Mouse (Mus musculus) forebrain, embryonic 11.5 days (tissue): Measurements from ENCODE around the gene Chat. TPM values are rescaled to one million over a fixed set of nuclear protein-coding genes. Genes with fewer than 3 reads are reported as not detected.

ENCODE experiments used
- ATAC-seq: fragments of 200-750 bp; cut with Nextera tagmentation; replicated peaks from 2 replicates; pipeline ENCODE4 v1.8.0; 2017; ENCODE audit warnings: moderate TSS enrichment; ENCODE audit not compliant: low FRiP score
- DNase-seq: peaks from one replicate; pipeline ENCODE4 v3.0.0-alpha.2; 2017; ENCODE audit warnings: low spot score
- H3K27ac ChIP-seq: fragments of 300-500 bp; sonication (generic); 2 replicates; pipeline ENCODE4 v1.5.1; 2014; ENCODE audit warnings: low read depth, low read length
- H3K27me3 ChIP-seq: fragments of 300-500 bp; sonication (generic); 2 replicates; pipeline ENCODE4 v1.6.1; 2014; ENCODE audit warnings: mild to moderate bottlenecking, low read length, mixed read lengths; ENCODE audit not compliant: control insufficient read depth, insufficient read depth
- H3K36me3 ChIP-seq: fragments of 300-500 bp; sonication (generic); 2 replicates; pipeline ENCODE4 v1.6.1; 2014; ENCODE audit warnings: mild to moderate bottlenecking, low read length, moderate library complexity, mixed read lengths; ENCODE audit not compliant: control insufficient read depth, insufficient read depth
- H3K4me1 ChIP-seq: fragments of 300-500 bp; sonication (generic); replicated peaks from 2 replicates; pipeline ENCODE4 v1.6.1; 2014; ENCODE audit warnings: low read length, mixed read lengths; ENCODE audit not compliant: control insufficient read depth, insufficient read depth
- H3K4me2 ChIP-seq: fragments of 300-500 bp; sonication (generic); 2 replicates; pipeline ENCODE4 v1.6.1; 2014; ENCODE audit warnings: low read depth, mild to moderate bottlenecking, low read length, moderate library complexity, mixed read lengths; ENCODE audit not compliant: severe bottlenecking
- H3K4me3 ChIP-seq: fragments of 300-500 bp; sonication (generic); 2 replicates; pipeline ENCODE4 v1.5.1; 2014; ENCODE audit warnings: low read depth, low read length
- H3K9ac ChIP-seq: fragments of 300-500 bp; sonication (generic); 2 replicates; pipeline ENCODE4 v1.6.1; 2014; ENCODE audit warnings: low read length
- H3K9me3 ChIP-seq: fragments of 300-500 bp; sonication (generic); 2 replicates; pipeline ENCODE4 v1.6.1; 2016; ENCODE audit warnings: low read length, mixed read lengths; ENCODE audit not compliant: control insufficient read depth
- WGBS: fragments of 180-500 bp; shearing (Covaris S2); extraction: QIAGEN DNeasy Blood & Tissue Kit; methylation state at CpG from one replicate; pipeline ENCODE4 v1.1.7; 2014; 5-methylcytosine and 5-hydroxymethylcytosine counted together
- polyA plus RNA-seq: library from polyadenylated mRNA; unstranded; fragments of >200 nt; fragmentation: Nextera tagmentation; extraction: Ambion mirVana; gene quantifications from 2 replicates; pipeline ENCODE4 v1.2.1, GENCODE M21; 2014

The Chat gene
- polyA plus RNA-seq = not detected in 2 replicates

GRCm38 (mm10) chr14:32465889-32466288 lies at the start of gene Chat:
Chat (minus strand) TSS chr14:32465989.
- H3K9ac ChIP-seq = no peak within 1 kb of the TSS
- H3K36me3 ChIP-seq = no peaks in the 10 kb centered on the region
- peaks cover 12% of the 10 kb centered on the region for H3K4me1 ChIP-seq
- H3K27ac ChIP-seq = no peak within 1 kb of the TSS
- no peak for ATAC-seq
- H3K4me3 ChIP-seq = peak within 1 kb of the TSS; percentile 32
- WGBS = 14% methylated on average over 13 of the region's 13 CpGs
- DNase-seq = no peak
- H3K9me3 ChIP-seq = no peaks in the 10 kb centered on the region
- peak within 1 kb of the TSS; percentile 57 for H3K4me2 ChIP-seq
- peaks cover 64% of the 10 kb centered on the region for H3K27me3 ChIP-seq

- WGBS = under 1% methylated on average over 62 of the region's 62 CpGs
- H3K4me1 ChIP-seq = peaks cover 6% of the 10 kb centered on the region
- peak within 1 kb of the TSS; percentile 67 for H3K9ac ChIP-seq
- peak; percentile 97 for DNase-seq
- no peaks in the 10 kb centered on the region; the same call in 1 of the 2 replicates for H3K36me3 ChIP-seq
- ATAC-seq = peak; percentile 96
- H3K9me3 ChIP-seq = no peaks in the 10 kb centered on the region
- H3K27ac ChIP-seq = no peak within 1 kb of the TSS
- H3K4me3 ChIP-seq = peak within 1 kb of the TSS; percentile 74
- peak within 1 kb of the TSS; percentile 89 for H3K4me2 ChIP-seq
- no peaks in the 10 kb centered on the region for H3K27me3 ChIP-seq
These were observed 47.7 kb upstream of the Chat start, which contains the start of gene Ercc6 for GRCm38 (mm10) chr14:32513336-32514032. Ercc6 (plus strand) TSS chr14:32513521.

GRCm38 (mm10) chr14:32512912-32513311 lies 47.1 kb upstream of the Chat start:
- H3K27ac ChIP-seq = no peak overlapping the region

GRCm38 (mm10) chr14:32509443-32509961 lies 43.7 kb upstream of the Chat start:
- H3K4me2 ChIP-seq = no peak overlapping the region
- H3K4me1 ChIP-seq = peaks cover 6% of the 10 kb centered on the region
- no peak overlapping the region for H3K27ac ChIP-seq
- H3K4me3 ChIP-seq = no peak overlapping the region
- no peak overlapping the region for H3K9ac ChIP-seq
- H3K36me3 ChIP-seq = no peaks in the 10 kb centered on the region
- WGBS = 90% methylated on average over 6 of the region's 6 CpGs
- no peaks in the 10 kb centered on the region for H3K27me3 ChIP-seq
- no peaks in the 10 kb centered on the region for H3K9me3 ChIP-seq
- ATAC-seq (no peak), DNase-seq (no peak)

More at GRCm38 (mm10) chr14:32512912-32513311, 47.1 kb upstream of the Chat start:
- no peaks in the 10 kb centered on the region; the same call in 1 of the 2 replicates for H3K36me3 ChIP-seq
- ATAC-seq = peak; percentile 53
- H3K4me1 ChIP-seq = peaks cover 6% of the 10 kb centered on the region
- H3K9ac ChIP-seq = peak overlapping the region; percentile 67
- no peaks in the 10 kb centered on the region for H3K9me3 ChIP-seq
- peak overlapping the region; percentile 74; the same call in 1 of the 2 replicates for H3K4me3 ChIP-seq
- H3K4me2 ChIP-seq = peak overlapping the region; percentile 89; the same call in 1 of the 2 replicates
- 37% methylated on average over 9 of the region's 9 CpGs for WGBS
- H3K27me3 ChIP-seq = no peaks in the 10 kb centered on the region
- DNase-seq = peak; percentile 55

GRCm38 (mm10) chr14:32508105-32508835 lies 42.5 kb upstream of the Chat start:
- Histone ChIP-seq H3K27ac (no peak overlapping the region), H3K27me3 (no peaks in the 10 kb centered on the region), H3K4me3 (no peak overlapping the region), H3K9me3 (no peaks in the 10 kb centered on the region), H3K9ac (no peak overlapping the region), H3K36me3 (no peaks in the 10 kb centered on the region), H3K4me1 (peaks cover 2% of the 10 kb centered on the region; the same call in 1 of the 2 replicates), H3K4me2 (no peak overlapping the region)
- DNase-seq (peak; percentile 14), ATAC-seq (no peak)
- 70% methylated on average over 10 of the region's 10 CpGs for WGBS

GRCm38 (mm10) chr14:32507216-32507615 lies 41.4 kb upstream of the Chat start:
- no peak overlapping the region for H3K4me3 ChIP-seq
- H3K4me2 ChIP-seq = no peak overlapping the region
- 93% methylated on average over 4 of the region's 4 CpGs for WGBS
- ATAC-seq (no peak), DNase-seq (peak; percentile 1)
- H3K9ac ChIP-seq = no peak overlapping the region
- no peaks in the 10 kb centered on the region for H3K27me3 ChIP-seq
- no peak overlapping the region for H3K27ac ChIP-seq
- no peaks in the 10 kb centered on the region for H3K9me3 ChIP-seq
- no peaks in the 10 kb centered on the region for H3K4me1 ChIP-seq
- H3K36me3 ChIP-seq = no peaks in the 10 kb centered on the region

- no peak overlapping the region for H3K4me3 ChIP-seq
These were observed 40.5 kb upstream of the Chat start for GRCm38 (mm10) chr14:32506329-32506728.

GRCm38 (mm10) chr14:32503897-32504296 lies 38.1 kb upstream of the Chat start:
- ATAC-seq (no peak), DNase-seq (no peak)
- Histone ChIP-seq H3K4me1 (no peaks in the 10 kb centered on the region), H3K4me2 (no peak overlapping the region), H3K27me3 (no peaks in the 10 kb centered on the region), H3K27ac (no peak overlapping the region), H3K9me3 (no peaks in the 10 kb centered on the region), H3K4me3 (no peak overlapping the region), H3K9ac (no peak overlapping the region), H3K36me3 (no peaks in the 10 kb centered on the region)
- WGBS = 93% methylated on average over 1 of the region's 1 CpGs

More at GRCm38 (mm10) chr14:32506329-32506728, 40.5 kb upstream of the Chat start:
- H3K4me1 ChIP-seq = no peaks in the 10 kb centered on the region
- no peak overlapping the region for H3K9ac ChIP-seq
- WGBS = 87% methylated on average over 10 of the region's 10 CpGs
- H3K36me3 ChIP-seq = no peaks in the 10 kb centered on the region
- no peaks in the 10 kb centered on the region for H3K9me3 ChIP-seq
- H3K27ac ChIP-seq = no peak overlapping the region
- ATAC-seq = no peak
- peak; percentile 35 for DNase-seq
- no peaks in the 10 kb centered on the region for H3K27me3 ChIP-seq
- no peak overlapping the region for H3K4me2 ChIP-seq
